Mouse (Mus musculus) liver, embryonic 12.5 days (tissue): Measurements from ENCODE around the gene Acy3. TPM values are rescaled to one million over a fixed set of nuclear protein-coding genes. Genes with fewer than 3 reads are reported as not detected.

Experiments used
- ATAC-seq: fragments of 200-750 bp; cut with Nextera tagmentation; 2 replicates; pipeline ENCODE4 v1.8.0; 2017; ENCODE audit warnings: moderate number of reproducible peaks, mild to moderate bottlenecking, moderate library complexity
- H3K27ac ChIP-seq: fragments of 300-500 bp; sonication (generic); 2 replicates; pipeline ENCODE4 v1.5.1; 2016; ENCODE audit warnings: mild to moderate bottlenecking
- H3K27me3 ChIP-seq: fragments of 300-500 bp; sonication (generic); replicated peaks from 2 replicates; pipeline ENCODE4 v1.6.1; 2016; ENCODE audit warnings: mild to moderate bottlenecking, moderate library complexity
- H3K36me3 ChIP-seq: fragments of 300-500 bp; sonication (generic); 2 replicates; pipeline ENCODE4 v1.6.1; 2016; ENCODE audit warnings: mild to moderate bottlenecking, moderate library complexity
- H3K4me1 ChIP-seq: fragments of 300-500 bp; sonication (generic); 2 replicates; pipeline ENCODE4 v1.6.1; 2016
- H3K4me2 ChIP-seq: fragments of 300-500 bp; sonication (generic); 2 replicates; pipeline ENCODE4 v1.6.1; 2016; ENCODE audit warnings: mild to moderate bottlenecking, moderate library complexity
- H3K4me3 ChIP-seq: fragments of 300-500 bp; sonication (generic); 2 replicates; pipeline ENCODE4 v1.5.1; 2016; ENCODE audit warnings: mild to moderate bottlenecking, moderate library complexity
- H3K9ac ChIP-seq: fragments of 300-500 bp; sonication (generic); 2 replicates; pipeline ENCODE4 v1.6.1; 2016; ENCODE audit warnings: mild to moderate bottlenecking, moderate library complexity
- H3K9me3 ChIP-seq: fragments of 300-500 bp; sonication (generic); replicated peaks from 2 replicates; pipeline ENCODE4 v1.6.1; 2016; ENCODE audit warnings: mild to moderate bottlenecking, moderate library complexity
- WGBS: fragments of 180-500 bp; shearing (Covaris S2); methylation state at CpG from one replicate; pipeline ENCODE4 v1.1.7; 2016; ENCODE audit not compliant: insufficient replicate concordance; 5-methylcytosine and 5-hydroxymethylcytosine counted together
- polyA plus RNA-seq: library from polyadenylated mRNA; unstranded; fragments of >200 nt; fragmentation: Nextera tagmentation; extraction: Ambion mirVana; gene quantifications from 2 replicates; pipeline ENCODE4 v1.2.1, GENCODE M21; 2016

The Acy3 gene
- polyA plus RNA-seq, 1 experiment from 2014 or later = 9.1 TPM

- H3K4me1 ChIP-seq = peaks cover 27% of the 10 kb centered on the region
- H3K36me3 ChIP-seq = no peaks in the 10 kb centered on the region
- 58% methylated on average over 7 of the region's 7 CpGs for WGBS
- no peak overlapping the region for H3K9ac ChIP-seq
- no peak overlapping the region for H3K4me3 ChIP-seq
- no peaks in the 10 kb centered on the region for H3K9me3 ChIP-seq
- ATAC-seq = no peak
- H3K4me2 ChIP-seq = no peak overlapping the region
- H3K27ac ChIP-seq = no peak overlapping the region
- peaks cover 31% of the 10 kb centered on the region for H3K27me3 ChIP-seq
Observed at GRCm38 (mm10) chr19:3996106-3996505, 9.7 kb downstream of the Acy3 start.

DNA sequence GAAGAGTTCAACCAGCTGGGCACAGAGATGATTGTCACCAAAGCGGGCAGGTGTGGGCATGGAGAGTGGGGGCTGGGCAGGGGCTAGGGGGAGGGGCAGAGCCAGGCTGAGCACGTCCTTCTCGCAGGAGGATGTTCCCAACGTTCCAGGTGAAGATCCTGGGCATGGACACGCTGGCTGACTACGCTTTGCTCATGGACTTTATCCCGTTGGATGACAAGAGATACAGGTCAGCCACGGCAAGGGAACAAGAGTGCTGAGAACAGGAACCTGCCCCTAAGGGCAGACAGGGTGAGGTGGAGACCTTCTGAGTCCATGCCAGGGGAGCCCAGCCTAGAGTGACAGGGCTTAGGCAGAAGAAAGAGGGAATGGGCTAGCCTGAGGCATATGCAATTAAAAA lies 10.4 kb downstream of the Acy3 start:
- Histone ChIP-seq H3K4me2 (no peak overlapping the region), H3K9me3 (no peaks in the 10 kb centered on the region), H3K4me1 (peaks cover 34% of the 10 kb centered on the region), H3K36me3 (no peaks in the 10 kb centered on the region), H3K27ac (no peak overlapping the region), H3K9ac (no peak overlapping the region), H3K27me3 (peaks cover 28% of the 10 kb centered on the region), H3K4me3 (no peak overlapping the region)
- ATAC-seq = no peak
- 71% methylated on average over 8 of the region's 8 CpGs for WGBS

DNA sequence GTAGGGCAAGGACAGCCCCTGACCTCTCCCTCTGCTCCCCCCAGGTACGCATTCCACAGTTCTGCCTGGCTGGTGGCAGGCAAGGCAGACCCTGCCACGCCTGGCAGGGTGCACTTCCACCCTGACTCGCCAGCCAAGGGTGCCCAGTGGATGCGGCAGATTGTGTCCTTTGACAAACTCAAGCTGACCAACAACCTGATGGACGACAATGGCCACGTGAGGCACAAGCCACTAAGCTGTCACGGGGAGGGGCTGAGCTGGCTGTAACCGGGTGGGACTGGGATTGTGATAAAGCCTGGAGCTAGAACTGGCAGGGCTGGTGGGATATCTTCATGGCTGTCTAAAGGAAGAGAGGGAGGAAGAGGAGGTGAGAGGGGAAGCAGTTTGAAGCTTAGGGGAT lies 10.9 kb downstream of the Acy3 start:
- Histone ChIP-seq H3K4me2 (no peak overlapping the region), H3K36me3 (no peaks in the 10 kb centered on the region), H3K9me3 (no peaks in the 10 kb centered on the region), H3K4me3 (no peak overlapping the region), H3K4me1 (peaks cover 38% of the 10 kb centered on the region), H3K9ac (no peak overlapping the region), H3K27ac (no peak overlapping the region), H3K27me3 (peaks cover 23% of the 10 kb centered on the region)
- 50% methylated on average over 8 of the region's 8 CpGs for WGBS
- no peak for ATAC-seq

DNA sequence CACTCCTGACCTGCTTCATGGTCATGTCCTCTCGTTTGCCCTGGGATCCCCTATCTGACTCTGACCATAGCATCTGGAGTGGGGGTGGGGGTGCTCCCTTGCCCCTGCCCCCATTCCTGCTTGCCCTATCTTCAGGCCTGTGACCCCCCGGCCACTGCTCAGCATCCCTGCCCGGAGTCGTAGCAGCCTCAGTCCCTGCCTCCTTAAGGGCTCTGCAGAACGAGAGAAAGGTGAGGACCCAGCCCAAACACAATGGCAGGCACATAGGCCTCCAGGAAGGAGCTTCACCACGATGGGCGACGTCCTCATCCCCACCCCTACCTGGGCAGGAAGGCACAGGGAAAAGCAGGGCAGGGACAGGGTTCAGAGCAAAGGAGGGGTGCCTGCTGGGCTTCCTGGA lies 12.0 kb downstream of the Acy3 start:
- H3K36me3 ChIP-seq = no peaks in the 10 kb centered on the region
- no peak overlapping the region for H3K4me2 ChIP-seq
- H3K9me3 ChIP-seq = no peaks in the 10 kb centered on the region
- 68% methylated on average over 8 of the region's 8 CpGs for WGBS
- H3K9ac ChIP-seq = no peak overlapping the region
- no peak for ATAC-seq
- H3K27me3 ChIP-seq = peaks cover 13% of the 10 kb centered on the region
- peaks cover 32% of the 10 kb centered on the region for H3K4me1 ChIP-seq
- no peak overlapping the region for H3K27ac ChIP-seq
- no peak overlapping the region for H3K4me3 ChIP-seq

GRCm38 (mm10) chr19:3999121-3999730 lies 12.9 kb downstream of the Acy3 start:
- H3K4me2 ChIP-seq = peak overlapping the region; percentile 99
- 73% methylated on average over 9 of the region's 9 CpGs for WGBS
- peaks cover 32% of the 10 kb centered on the region for H3K4me1 ChIP-seq
- H3K36me3 ChIP-seq = no peaks in the 10 kb centered on the region
- peak overlapping the region; percentile 83; the same call in 1 of the 2 replicates for H3K4me3 ChIP-seq
- ATAC-seq = no peak
- H3K27ac ChIP-seq = peak overlapping the region; percentile 92; the same call in 1 of the 2 replicates
- no peaks in the 10 kb centered on the region for H3K9me3 ChIP-seq
- H3K27me3 ChIP-seq = peaks cover 12% of the 10 kb centered on the region; the same call in 1 of the 2 replicates
- peak overlapping the region; percentile 92; the same call in 1 of the 2 replicates for H3K9ac ChIP-seq

DNA sequence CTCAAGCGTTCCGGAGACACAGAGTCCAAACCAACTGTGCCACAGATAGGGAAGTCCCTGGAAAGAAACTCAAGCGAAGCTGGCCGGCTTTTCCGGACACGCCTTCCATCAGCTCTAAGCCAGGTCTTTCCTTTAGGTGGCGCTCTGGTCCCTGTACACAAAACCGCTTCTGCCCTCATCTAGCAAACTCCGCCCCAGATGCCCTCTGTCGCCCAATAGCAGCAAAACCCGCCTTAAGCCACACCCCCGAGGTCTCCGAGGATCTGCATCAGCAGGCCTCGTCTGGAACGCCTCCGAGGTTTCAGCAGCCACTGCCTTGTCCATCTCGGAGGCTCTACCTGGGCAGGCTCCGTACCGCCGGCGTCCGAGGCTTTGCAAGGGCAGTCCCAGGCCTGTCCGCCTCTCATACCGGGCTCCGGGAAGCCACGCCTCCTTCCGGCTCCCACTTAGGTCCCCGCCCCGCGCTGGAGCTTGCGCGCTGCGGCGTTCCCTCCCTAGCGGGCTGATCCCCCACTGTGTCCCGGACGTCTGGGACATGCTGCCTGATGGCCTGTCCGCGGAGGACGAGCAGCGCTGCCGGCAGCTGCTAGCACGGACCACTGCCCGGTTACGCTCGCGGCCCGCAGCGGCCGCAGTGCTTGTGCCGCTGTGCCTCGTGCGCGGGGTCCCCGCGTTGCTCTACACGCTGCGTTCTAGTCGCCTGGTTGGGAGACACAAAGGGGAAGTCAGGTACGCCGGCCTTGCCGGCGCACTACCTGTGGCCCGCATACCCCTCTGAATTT lies 13.9 kb downstream of the Acy3 start, which contains the start of the genes Nudt8 and Gm49405:
Gene Nudt8, plus strand, starts transcription at position 462 of the 782 bp plus-strand sequence.
Gene Gm49405, plus strand, starts transcription at position 508 of the 782 bp plus-strand sequence.
- H3K9ac ChIP-seq = peak within 1 kb of the TSS; percentile 92
- no peaks in the 10 kb centered on the region for H3K9me3 ChIP-seq
- peak within 1 kb of the TSS; percentile 83 for H3K4me3 ChIP-seq
- peaks cover 9% of the 10 kb centered on the region; the same call in 1 of the 2 replicates for H3K27me3 ChIP-seq
- H3K4me2 ChIP-seq = peak within 1 kb of the TSS; percentile 99
- ATAC-seq = peak; percentile 89
- peaks cover 5% of the 10 kb centered on the region for H3K36me3 ChIP-seq
- WGBS = under 1% methylated on average over 64 of the region's 64 CpGs
- peaks cover 29% of the 10 kb centered on the region for H3K4me1 ChIP-seq
- H3K27ac ChIP-seq = peak within 1 kb of the TSS; percentile 92

DNA sequence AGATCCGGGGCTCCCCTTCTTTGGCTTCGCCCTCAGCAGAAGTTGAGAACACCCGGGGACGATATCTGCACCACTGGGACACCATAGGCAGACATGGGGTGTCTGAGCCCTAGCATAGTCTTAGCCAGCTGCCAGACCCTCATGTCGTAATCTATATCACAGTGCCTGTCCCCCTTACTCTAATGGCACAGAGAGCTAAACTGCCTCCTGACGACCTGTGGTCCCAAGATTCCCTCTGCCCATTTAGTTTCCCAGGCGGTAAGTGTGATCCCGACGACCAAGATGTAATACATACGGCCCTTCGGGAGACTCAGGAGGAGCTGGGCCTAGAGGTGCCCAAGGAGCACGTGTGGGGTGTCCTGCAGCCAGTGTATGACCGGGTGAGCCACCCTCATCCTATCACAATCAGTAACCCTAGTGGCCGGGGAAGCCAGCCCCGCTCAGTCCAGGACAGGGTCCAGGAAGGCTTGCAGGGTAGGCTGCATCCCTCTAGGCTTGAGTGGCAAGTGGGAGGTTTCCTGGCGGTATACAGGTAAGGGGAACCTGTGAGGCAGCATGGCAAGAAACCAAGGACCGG lies 14.7 kb downstream of the Acy3 start:
- WGBS = 25% methylated on average over 17 of the region's 17 CpGs
- Histone ChIP-seq H3K4me1 (peaks cover 29% of the 10 kb centered on the region), H3K9me3 (no peaks in the 10 kb centered on the region), H3K27me3 (peaks cover 5% of the 10 kb centered on the region; the same call in 1 of the 2 replicates), H3K4me3 (peak overlapping the region; percentile 83), H3K4me2 (peak overlapping the region; percentile 99), H3K36me3 (peaks cover 11% of the 10 kb centered on the region), H3K27ac (peak overlapping the region; percentile 92), H3K9ac (peak overlapping the region; percentile 92)
- ATAC-seq = peak; percentile 11

GRCm38 (mm10) chr19:4001752-4002151 lies 15.4 kb downstream of the Acy3 start:
- H3K27ac ChIP-seq = no peak overlapping the region
- H3K4me3 ChIP-seq = no peak overlapping the region
- peak overlapping the region; percentile 99 for H3K4me2 ChIP-seq
- peak overlapping the region; percentile 92 for H3K9ac ChIP-seq
- H3K27me3 ChIP-seq = peaks cover 3% of the 10 kb centered on the region; the same call in 1 of the 2 replicates
- peaks cover 29% of the 10 kb centered on the region for H3K4me1 ChIP-seq
- H3K36me3 ChIP-seq = peaks cover 19% of the 10 kb centered on the region
- no peak for ATAC-seq
- 81% methylated on average over 5 of the region's 5 CpGs for WGBS
- no peaks in the 10 kb centered on the region for H3K9me3 ChIP-seq

- Histone ChIP-seq H3K9ac (no peak within 1 kb of the TSS), H3K9me3 (no peaks in the 10 kb centered on the region), H3K36me3 (peaks cover 32% of the 10 kb centered on the region), H3K27me3 (no peaks in the 10 kb centered on the region; the same call in 1 of the 2 replicates), H3K27ac (no peak within 1 kb of the TSS), H3K4me3 (no peak within 1 kb of the TSS), H3K4me1 (peaks cover 29% of the 10 kb centered on the region), H3K4me2 (no peak within 1 kb of the TSS)
- 57% methylated on average over 1 of the region's 1 CpGs for WGBS
- no peak for ATAC-seq
Observed at GRCm38 (mm10) chr19:4003112-4003511, 16.7 kb downstream of the Acy3 start, which contains the start of gene Doc2g. Doc2g (plus strand) TSS chr19:4003313.

GRCm38 (mm10) chr19:4003641-4004040 lies 17.3 kb downstream of the Acy3 start:
- H3K27me3 ChIP-seq = no peaks in the 10 kb centered on the region; the same call in 1 of the 2 replicates
- no peak overlapping the region for H3K27ac ChIP-seq
- no peak for ATAC-seq
- H3K9me3 ChIP-seq = no peaks in the 10 kb centered on the region
- no peak overlapping the region for H3K4me3 ChIP-seq
- H3K9ac ChIP-seq = no peak overlapping the region
- peaks cover 29% of the 10 kb centered on the region for H3K4me1 ChIP-seq
- WGBS = 63% methylated on average over 12 of the region's 12 CpGs
- H3K4me2 ChIP-seq = no peak overlapping the region
- H3K36me3 ChIP-seq = peaks cover 38% of the 10 kb centered on the region

- peaks cover 23% of the 10 kb centered on the region for H3K4me1 ChIP-seq
- H3K4me2 ChIP-seq = no peak overlapping the region
- no peak overlapping the region for H3K27ac ChIP-seq
- peaks cover 44% of the 10 kb centered on the region for H3K36me3 ChIP-seq
- WGBS = 78% methylated on average over 15 of the region's 15 CpGs
- H3K9me3 ChIP-seq = no peaks in the 10 kb centered on the region
- H3K4me3 ChIP-seq = no peak overlapping the region
- no peaks in the 10 kb centered on the region; the same call in 1 of the 2 replicates for H3K27me3 ChIP-seq
- no peak for ATAC-seq
- H3K9ac ChIP-seq = no peak overlapping the region
Observed at GRCm38 (mm10) chr19:4004331-4004730, 18.0 kb downstream of the Acy3 start.

DNA sequence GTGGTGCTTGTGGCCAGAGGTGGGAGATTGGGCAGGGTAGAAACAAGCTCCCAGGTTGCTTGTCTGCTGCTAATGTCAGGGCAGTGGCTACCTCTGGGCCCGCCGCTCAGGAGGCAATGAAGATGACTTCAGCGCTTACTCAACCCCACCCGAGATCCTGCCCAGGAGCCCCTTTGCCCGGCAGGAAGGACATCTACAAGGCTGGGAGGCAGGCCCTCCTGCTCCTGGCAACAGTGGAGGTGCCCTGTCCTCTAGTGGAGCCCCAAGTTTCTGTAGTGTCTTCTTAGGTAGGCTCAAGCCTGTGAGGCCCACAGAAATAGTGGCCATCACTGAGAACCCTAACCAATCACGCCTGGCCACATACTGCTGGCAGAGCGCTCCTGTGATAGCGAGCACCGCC lies 18.7 kb downstream of the Acy3 start:
- H3K4me1 ChIP-seq = peaks cover 17% of the 10 kb centered on the region
- 81% methylated on average over 9 of the region's 9 CpGs for WGBS
- H3K4me3 ChIP-seq = no peak overlapping the region
- H3K36me3 ChIP-seq = peaks cover 52% of the 10 kb centered on the region
- H3K27me3 ChIP-seq = no peaks in the 10 kb centered on the region; the same call in 1 of the 2 replicates
- no peak overlapping the region for H3K27ac ChIP-seq
- H3K9ac ChIP-seq = no peak overlapping the region
- no peak for ATAC-seq
- no peak overlapping the region for H3K4me2 ChIP-seq
- H3K9me3 ChIP-seq = no peaks in the 10 kb centered on the region
